Mouse (Mus musculus) bone marrow, adult 2 months (tissue): Measurements from ENCODE around the gene Hoxc12.

Experiments
- CTCF ChIP-seq: fragments of 200-500 bp; IDR thresholded peaks from 2 replicates; pipeline ENCODE4 v1.5.1; 2011; ENCODE audit warnings: low read length, control low read depth; ENCODE audit not compliant: control insufficient read depth, insufficient read depth
- POLR2A ChIP-seq: fragments of 200-500 bp; IDR thresholded peaks from 2 replicates; pipeline ENCODE4 v1.6.1; 2011; ENCODE audit warnings: low read depth, mild to moderate bottlenecking, control low read depth, low read length, borderline replicate concordance; ENCODE audit not compliant: control insufficient read depth

DNA sequence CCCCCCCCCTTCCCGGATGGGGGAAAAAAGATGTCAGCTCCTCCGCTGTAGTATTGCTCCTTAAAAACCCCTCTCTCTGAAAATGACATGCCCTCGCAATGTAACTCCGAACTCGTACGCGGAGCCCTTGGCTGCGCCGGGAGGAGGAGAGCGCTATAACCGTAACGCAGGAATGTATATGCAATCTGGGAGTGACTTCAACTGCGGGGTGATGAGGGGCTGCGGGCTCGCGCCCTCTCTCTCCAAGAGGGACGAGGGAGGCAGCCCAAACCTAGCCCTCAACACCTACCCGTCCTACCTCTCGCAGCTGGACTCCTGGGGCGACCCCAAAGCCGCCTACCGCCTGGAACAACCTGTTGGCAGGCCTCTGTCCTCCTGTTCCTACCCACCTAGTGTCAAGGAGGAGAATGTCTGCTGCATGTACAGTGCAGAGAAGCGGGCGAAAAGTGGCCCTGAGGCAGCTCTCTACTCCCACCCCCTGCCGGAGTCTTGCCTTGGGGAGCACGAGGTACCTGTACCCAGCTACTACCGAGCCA, 30.3 kb downstream of the Hoxc12 start, which contains the start of gene Hoxc10:
- no peak for TF ChIP-seq POLR2A
- no peak for TF ChIP-seq CTCF
